Mouse (Mus musculus): ENCODE data around the gene 4933414I15Rik. TPM values are rescaled to one million over a fixed set of nuclear protein-coding genes. Genes with fewer than 3 reads are reported as not detected.

Gene 4933414I15Rik
- total RNA-seq (2023) = not detected

GRCm38 (mm10) chr11:50943506-50943905 is at the start of gene 4933414I15Rik:
TSS of gene 4933414I15Rik (minus strand) at chr11:50943765.

GRCm38 (mm10) chr11:50981667-50982066 is 38.1 kb upstream of the 4933414I15Rik start, which contains the start of gene Olfr1377:
TSS of gene Olfr1377 (plus strand) at chr11:50981967.

GRCm38 (mm10) chr11:50966230-50966629 is 22.7 kb upstream of the 4933414I15Rik start, which contains the start of gene Olfr1378:
TSS of gene Olfr1378 (plus strand) at chr11:50966530.

GRCm38 (mm10) chr11:50953665-50954064 is 10.1 kb upstream of the 4933414I15Rik start, which contains the start of gene Prop1:
TSS of gene Prop1 (minus strand) at chr11:50953765.

GRCm38 (mm10) chr11:50931451-50931866 is 12.1 kb downstream of the 4933414I15Rik start, which contains the start of gene Zfp354b:
TSS of gene Zfp354b (minus strand) at chr11:50931633.

GRCm38 (mm10) chr11:50915671-50916320 is 27.8 kb downstream of the 4933414I15Rik start, which contains the start of gene Zfp2:
TSS of gene Zfp2 (minus strand) at chr11:50916165.

Other genes with a start within 250 kb of the 4933414I15Rik start
- gene Zfp354c, start 116.0 kb downstream of the 4933414I15Rik start, total RNA-seq (2023) = 1 to 10 TPM in 1 of 2 experiments, under 1 TPM in 1; 0.20 to 1.9 TPM
- gene Zfp879, start 102.2 kb downstream of the 4933414I15Rik start, total RNA-seq (2023) = under 1 TPM in 1 of 2 experiments, not detected in 1; 0.22 TPM
- gene Grm6, start 93.1 kb downstream of the 4933414I15Rik start, total RNA-seq (2023) = under 1 TPM; 0.66 to 0.71 TPM
- not detected for gene Zfp454, start 56.1 kb downstream of the 4933414I15Rik start, total RNA-seq (2023)
- gene Zfp2, start 27.6 kb downstream of the 4933414I15Rik start, total RNA-seq (2023) = not detected
- gene Zfp354b, start 12.1 kb downstream of the 4933414I15Rik start, total RNA-seq (2023) = not detected
- gene Prop1, start 10.0 kb upstream of the 4933414I15Rik start, total RNA-seq (2023) = not detected
- gene Olfr1378, start 22.8 kb upstream of the 4933414I15Rik start, total RNA-seq (2023) = not detected
- gene Olfr1377, start 38.2 kb upstream of the 4933414I15Rik start, total RNA-seq (2023) = not detected
- gene Olfr51, start 59.8 kb upstream of the 4933414I15Rik start, total RNA-seq (2023) = not detected
- not detected for gene Olfr54, start 70.5 kb upstream of the 4933414I15Rik start, total RNA-seq (2023)
- gene Olfr1375, start 104.3 kb upstream of the 4933414I15Rik start, total RNA-seq (2023) = not detected
- gene Zfp354a, start 115.5 kb upstream of the 4933414I15Rik start, total RNA-seq (2023) = not detected